Mouse (Mus musculus) kidney, postnatal 0 days (tissue): ENCODE measurements around the gene Slf2. TPM values are rescaled to one million over a fixed set of nuclear protein-coding genes. Genes with fewer than 3 reads are reported as not detected.

Experiments used
- ATAC-seq: fragments of 200-750 bp; cut with Nextera tagmentation; replicated peaks from 2 replicates; pipeline ENCODE4 v1.8.0; 2017; ENCODE audit warnings: low read depth, moderate number of reproducible peaks, moderate TSS enrichment, moderate library complexity; ENCODE audit not compliant: low FRiP score
- DNase-seq: peaks from one replicate; pipeline ENCODE4 v3.0.0-alpha.2; 2016; ENCODE audit warnings: low spot score
- H3K27ac ChIP-seq: fragments of 300-500 bp; sonication (generic); 2 replicates; pipeline ENCODE4 v1.5.1; 2014; ENCODE audit warnings: mild to moderate bottlenecking
- H3K27me3 ChIP-seq: fragments of 300-500 bp; sonication (generic); 2 replicates; pipeline ENCODE4 v1.6.1; 2014; ENCODE audit warnings: low read length, mixed read lengths; ENCODE audit not compliant: insufficient read depth
- H3K36me3 ChIP-seq: fragments of 300-500 bp; sonication (generic); 2 replicates; pipeline ENCODE4 v1.6.1; 2014; ENCODE audit warnings: low read length, mixed read lengths; ENCODE audit not compliant: insufficient read depth
- H3K4me1 ChIP-seq: fragments of 300-500 bp; sonication (generic); replicated peaks from 2 replicates; pipeline ENCODE4 v1.6.1; 2014; ENCODE audit warnings: antibody characterized with exemption, low read length, mixed read lengths; ENCODE audit not compliant: insufficient read depth
- H3K4me2 ChIP-seq: fragments of 300-500 bp; sonication (generic); 2 replicates; pipeline ENCODE4 v1.6.1; 2014; ENCODE audit warnings: mild to moderate bottlenecking, low read length, moderate library complexity, mixed read lengths
- H3K4me3 ChIP-seq: fragments of 300-500 bp; sonication (generic); replicated peaks from 2 replicates; pipeline ENCODE4 v1.5.1; 2014; ENCODE audit warnings: low read depth, low read length
- H3K9ac ChIP-seq: fragments of 300-500 bp; sonication (generic); 2 replicates; pipeline ENCODE4 v1.6.1; 2014; ENCODE audit warnings: low read depth, low read length
- H3K9me3 ChIP-seq: fragments of 300-500 bp; sonication (generic); replicated peaks from 2 replicates; pipeline ENCODE4 v1.6.1; 2016; ENCODE audit warnings: low read length, inconsistent platforms, mixed read lengths
- CTCF ChIP-seq: IDR thresholded peaks from 2 replicates; pipeline ENCODE4 v1.5.1; 2016; ENCODE audit warnings: antibody characterized with exemption, low read depth, mild to moderate bottlenecking, moderate library complexity
- WGBS: fragments of 180-500 bp; shearing (Covaris S2); extraction: QIAGEN DNeasy Blood & Tissue Kit; methylation state at CpG from one replicate; pipeline ENCODE4 v1.1.7; 2014; 5-methylcytosine and 5-hydroxymethylcytosine counted together
- polyA plus RNA-seq: library from polyadenylated mRNA; unstranded; fragments of >200 nt; fragmentation: Nextera tagmentation; extraction: Ambion mirVana; gene quantifications from 2 replicates; pipeline ENCODE4 v1.2.1, GENCODE M21; 2015

Slf2 gene
- polyA plus RNA-seq, 1 experiment from 2014 or later: 19.4 TPM

DNA sequence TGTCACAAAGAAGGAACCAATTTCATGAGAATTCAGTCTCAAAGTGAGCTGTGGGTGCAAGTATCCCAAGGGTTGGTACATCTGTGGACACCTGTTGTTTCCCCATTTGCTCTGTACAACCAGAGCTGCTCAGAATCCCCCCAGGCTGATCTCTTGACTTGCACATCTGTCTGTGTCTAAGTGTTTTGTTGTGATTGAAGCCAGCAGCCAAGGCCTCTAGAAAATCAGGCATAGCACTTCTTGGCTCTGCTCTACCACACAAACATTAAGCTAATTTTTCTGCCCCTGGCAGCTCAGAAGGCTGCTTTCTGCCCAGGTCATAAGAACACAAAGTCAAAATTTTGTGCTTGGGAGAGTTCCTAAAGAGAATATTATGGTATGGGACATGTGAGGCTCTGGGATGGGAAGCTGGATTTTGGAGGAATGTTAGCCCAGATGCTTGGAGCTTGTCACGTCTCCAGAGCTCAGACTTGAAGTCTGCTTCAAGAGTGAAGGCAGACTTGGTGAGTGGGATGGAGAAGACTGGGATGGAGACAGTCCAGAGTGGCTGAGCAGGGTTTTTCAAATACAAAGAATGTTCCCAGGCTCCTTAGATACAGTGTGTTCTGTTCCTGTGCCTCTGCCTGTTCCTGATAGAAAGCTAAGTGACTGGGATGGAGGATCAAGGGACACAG lies 9.3 kb upstream of the Slf2 start:
- ATAC-seq (no peak), DNase-seq (no peak)
- Histone ChIP-seq H3K36me3 (no peaks in the 10 kb centered on the region), H3K4me1 (no peaks in the 10 kb centered on the region; the same call in 1 of the 2 replicates), H3K4me3 (no peak overlapping the region), H3K9me3 (no peaks in the 10 kb centered on the region), H3K27ac (no peak overlapping the region), H3K9ac (no peak overlapping the region), H3K27me3 (no peaks in the 10 kb centered on the region), H3K4me2 (no peak overlapping the region)
- WGBS: 81% methylated on average over 1 of the region's 1 CpGs
- TF ChIP-seq CTCF: no peak

DNA sequence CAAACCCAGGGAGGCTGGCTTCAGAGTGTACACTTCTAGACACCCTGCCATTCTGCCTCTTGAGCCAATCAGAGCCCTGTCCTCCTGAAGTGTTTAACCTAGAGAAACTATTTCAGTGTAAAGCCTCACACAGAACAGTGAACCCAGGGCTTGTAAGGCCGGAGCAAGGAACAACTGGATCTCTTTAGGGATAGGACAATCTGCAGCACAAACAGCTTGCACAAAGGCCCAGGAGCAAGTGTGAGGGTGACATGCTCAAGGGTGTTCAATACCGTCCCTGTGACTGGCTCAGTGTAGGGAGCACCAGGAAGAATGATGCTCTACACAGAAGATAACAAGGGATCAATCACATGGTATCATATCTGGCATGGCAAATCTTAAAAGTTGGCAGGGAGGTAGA lies 8.4 kb upstream of the Slf2 start:
- TF ChIP-seq CTCF: no peak
- no peak overlapping the region for H3K4me3 ChIP-seq
- WGBS: 83% methylated on average over 2 of the region's 2 CpGs
- no peak overlapping the region for H3K9ac ChIP-seq
- no peak for ATAC-seq
- no peak overlapping the region for H3K4me2 ChIP-seq
- no peaks in the 10 kb centered on the region for H3K36me3 ChIP-seq
- no peaks in the 10 kb centered on the region for H3K27me3 ChIP-seq
- H3K27ac ChIP-seq: no peak overlapping the region
- H3K9me3 ChIP-seq: no peaks in the 10 kb centered on the region
- H3K4me1 ChIP-seq: no peaks in the 10 kb centered on the region; the same call in 1 of the 2 replicates
- DNase-seq: no peak

DNA sequence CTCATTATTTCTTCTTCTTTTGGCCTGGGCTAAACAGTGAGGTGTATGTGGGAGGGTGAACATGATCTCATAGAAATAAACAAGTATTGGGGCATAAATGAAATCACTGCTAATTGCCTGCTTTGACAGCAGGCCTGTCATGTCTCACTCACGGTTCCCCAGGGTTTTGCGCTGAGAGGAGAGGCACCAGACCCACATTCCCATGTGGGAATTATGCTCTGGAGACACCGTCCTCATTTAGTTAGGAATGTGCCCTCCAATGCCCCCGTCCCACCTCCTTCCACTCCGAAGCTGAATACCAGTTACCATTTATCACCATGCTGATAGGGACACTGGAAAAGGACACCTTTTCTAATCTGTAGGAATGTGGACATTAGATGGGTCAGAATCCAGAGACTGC lies 6.3 kb upstream of the Slf2 start:
- H3K9me3 ChIP-seq: no peaks in the 10 kb centered on the region
- H3K27me3 ChIP-seq: no peaks in the 10 kb centered on the region
- no peaks in the 10 kb centered on the region for H3K36me3 ChIP-seq
- H3K9ac ChIP-seq: no peak overlapping the region
- no peak overlapping the region for H3K4me2 ChIP-seq
- no peaks in the 10 kb centered on the region for H3K4me1 ChIP-seq
- no peak overlapping the region for H3K27ac ChIP-seq
- H3K4me3 ChIP-seq: no peak overlapping the region
- no peak for TF ChIP-seq CTCF
- DNase-seq (no peak), ATAC-seq (no peak)
- 55% methylated on average over 5 of the region's 5 CpGs for WGBS

DNA sequence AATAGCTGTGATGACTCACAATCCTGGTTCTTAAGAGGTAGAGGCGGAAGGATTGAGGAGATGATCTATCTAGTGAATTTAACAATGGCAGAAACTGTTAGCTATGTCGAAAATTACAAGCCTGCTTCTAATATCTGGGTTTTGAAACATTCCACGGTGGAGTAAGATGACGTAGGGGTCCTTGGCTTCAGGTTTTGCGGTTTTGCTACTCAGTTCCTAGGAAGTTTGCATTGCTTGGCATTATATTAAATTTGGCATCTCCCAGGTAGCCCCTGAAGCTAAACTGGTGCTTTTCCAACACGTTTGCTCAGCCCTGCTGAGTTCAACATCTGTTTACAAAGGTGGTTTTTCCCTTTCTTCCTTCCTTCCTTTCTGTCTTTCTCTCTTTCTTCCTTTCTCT lies 4.2 kb upstream of the Slf2 start:
- no peak overlapping the region for H3K27ac ChIP-seq

DNA sequence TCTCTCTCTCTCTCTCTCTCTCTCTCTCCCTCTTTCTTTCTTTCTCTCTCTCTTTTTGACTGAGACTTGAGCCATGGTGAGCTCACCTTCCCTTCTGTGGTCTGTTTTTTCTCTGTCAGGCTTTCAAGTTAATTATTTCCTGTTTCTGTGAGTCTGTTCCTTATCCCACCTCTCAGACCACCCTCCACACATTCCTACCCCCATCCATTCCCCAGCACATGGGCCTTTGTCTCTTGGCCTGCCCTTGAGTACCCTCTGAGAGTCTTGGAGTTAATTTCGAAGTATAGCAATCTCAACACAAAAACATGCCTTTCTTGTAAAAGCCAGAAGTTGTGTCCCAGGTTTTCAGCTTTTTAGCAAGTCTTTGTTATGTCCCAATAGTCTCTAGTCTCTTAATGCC lies 3.7 kb upstream of the Slf2 start:
- Histone ChIP-seq H3K9me3 (no peaks in the 10 kb centered on the region), H3K4me2 (no peak overlapping the region), H3K4me3 (no peak overlapping the region), H3K27me3 (no peaks in the 10 kb centered on the region), H3K4me1 (no peaks in the 10 kb centered on the region; the same call in 1 of the 2 replicates), H3K27ac (no peak overlapping the region), H3K36me3 (no peaks in the 10 kb centered on the region), H3K9ac (no peak overlapping the region)
- ATAC-seq (no peak), DNase-seq (no peak)
- TF ChIP-seq CTCF: no peak
- WGBS: 72% methylated on average over 1 of the region's 1 CpGs

More for the DNA sequence above, 4.2 kb upstream of the Slf2 start:
- WGBS: 79% methylated on average over 6 of the region's 6 CpGs
- DNase-seq (no peak), ATAC-seq (no peak)
- Histone ChIP-seq H3K9me3 (no peaks in the 10 kb centered on the region), H3K4me3 (no peak overlapping the region), H3K4me2 (no peak overlapping the region), H3K36me3 (no peaks in the 10 kb centered on the region), H3K4me1 (no peaks in the 10 kb centered on the region; the same call in 1 of the 2 replicates), H3K27me3 (no peaks in the 10 kb centered on the region), H3K9ac (no peak overlapping the region)
- no peak for TF ChIP-seq CTCF

DNA sequence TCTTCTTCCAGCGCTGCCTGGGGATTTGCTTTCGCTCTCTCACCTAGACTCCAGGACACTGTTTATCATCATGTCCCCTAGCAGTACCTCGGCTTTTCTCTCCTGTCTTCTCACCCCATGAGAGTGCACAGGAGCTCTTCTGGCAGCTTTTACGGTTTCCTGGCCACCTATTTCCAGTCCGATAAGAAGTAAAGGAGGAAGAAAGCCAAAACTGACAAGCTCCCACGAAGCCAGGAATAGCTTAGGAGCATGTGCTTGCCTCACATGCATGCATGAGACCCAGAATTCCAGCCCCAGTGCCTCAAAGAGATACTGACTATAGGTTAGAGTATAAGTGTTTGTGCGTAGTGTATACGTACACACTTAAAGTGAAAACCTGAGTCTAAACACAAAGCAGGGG lies 2.8 kb upstream of the Slf2 start:
- no peak overlapping the region for H3K27ac ChIP-seq

DNA sequence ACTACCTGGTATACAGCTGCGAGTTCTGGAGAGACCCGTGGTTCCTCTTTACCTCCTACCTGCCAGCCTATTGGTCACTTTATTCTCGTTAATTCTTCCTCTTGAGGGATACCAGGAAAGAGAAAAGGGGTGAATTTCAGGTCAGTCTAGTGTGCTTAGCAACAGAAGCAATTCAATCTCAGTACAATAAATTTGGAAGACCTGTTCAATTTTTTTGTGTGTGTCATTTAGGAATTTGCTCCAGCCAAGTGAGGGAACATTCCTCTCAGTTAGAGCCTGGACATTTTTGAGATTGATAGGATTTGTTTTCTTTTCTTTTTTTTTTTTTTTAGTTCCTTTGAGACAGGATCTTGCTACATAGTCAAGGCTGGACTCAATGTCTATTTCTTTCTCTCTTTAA lies 1.7 kb upstream of the Slf2 start:
- no peak overlapping the region for H3K27ac ChIP-seq
- no peaks in the 10 kb centered on the region for H3K27me3 ChIP-seq
- peaks cover 3% of the 10 kb centered on the region for H3K4me1 ChIP-seq
- H3K9me3 ChIP-seq: no peaks in the 10 kb centered on the region
- no peak overlapping the region for H3K9ac ChIP-seq
- no peak overlapping the region for H3K4me2 ChIP-seq
- ATAC-seq (no peak), DNase-seq (peak; percentile 83)
- H3K4me3 ChIP-seq: no peak overlapping the region
- no peak for TF ChIP-seq CTCF
- H3K36me3 ChIP-seq: no peaks in the 10 kb centered on the region
- WGBS: 19% methylated on average over 3 of the region's 3 CpGs

More for the DNA sequence above, 2.8 kb upstream of the Slf2 start:
- no peak for TF ChIP-seq CTCF
- Histone ChIP-seq H3K27me3 (no peaks in the 10 kb centered on the region), H3K4me3 (no peak overlapping the region), H3K4me2 (no peak overlapping the region), H3K36me3 (no peaks in the 10 kb centered on the region), H3K4me1 (peaks cover 3% of the 10 kb centered on the region), H3K9ac (no peak overlapping the region), H3K9me3 (no peaks in the 10 kb centered on the region)
- 47% methylated on average over 8 of the region's 8 CpGs for WGBS
- DNase-seq: no peak
- no peak for ATAC-seq
